Mouse (Mus musculus) midbrain, embryonic 16.5 days (tissue): ENCODE results near the gene Dnajb5. TPM values are rescaled to one million over a fixed set of nuclear protein-coding genes. Genes with fewer than 3 reads are reported as not detected.
A peak's percentile ranks its signal among the peaks of the same experiment; 100 is the strongest.

ENCODE experiments used
- ATAC-seq: fragments of 200-750 bp; cut with Nextera tagmentation; 2 replicates; pipeline ENCODE4 v1.8.0; 2017; ENCODE audit warnings: moderate TSS enrichment
- H3K27ac ChIP-seq: fragments of 300-500 bp; sonication (generic); 2 replicates; pipeline ENCODE4 v1.5.1; 2014; ENCODE audit warnings: mild to moderate bottlenecking, low read length, mixed read lengths
- H3K27me3 ChIP-seq: fragments of 300-500 bp; sonication (generic); 2 replicates; pipeline ENCODE4 v1.6.1; 2014; ENCODE audit warnings: low read depth, low read length, mixed read lengths; ENCODE audit not compliant: control insufficient read depth, insufficient read depth
- H3K36me3 ChIP-seq: fragments of 300-500 bp; sonication (generic); 2 replicates; pipeline ENCODE4 v1.6.1; 2014; ENCODE audit warnings: mild to moderate bottlenecking, low read length, moderate library complexity, mixed read lengths; ENCODE audit not compliant: control insufficient read depth, insufficient read depth
- H3K4me1 ChIP-seq: fragments of 300-500 bp; sonication (generic); 2 replicates; pipeline ENCODE4 v1.6.1; 2014; ENCODE audit warnings: mild to moderate bottlenecking, low read length, mixed read lengths; ENCODE audit not compliant: control insufficient read depth, insufficient read depth
- H3K4me2 ChIP-seq: fragments of 300-500 bp; sonication (generic); 2 replicates; pipeline ENCODE4 v1.6.1; 2014; ENCODE audit warnings: mild to moderate bottlenecking, low read length, mixed read lengths
- H3K4me3 ChIP-seq: fragments of 300-500 bp; sonication (generic); 2 replicates; pipeline ENCODE4 v1.5.1; 2014; ENCODE audit warnings: low read depth, mild to moderate bottlenecking, low read length, moderate library complexity, mixed read lengths
- H3K9ac ChIP-seq: fragments of 300-500 bp; sonication (generic); 2 replicates; pipeline ENCODE4 v1.6.1; 2014; ENCODE audit warnings: low read depth, low read length, mixed read lengths
- H3K9me3 ChIP-seq: fragments of 300-500 bp; sonication (generic); replicated peaks from 2 replicates; pipeline ENCODE4 v1.6.1; 2014; ENCODE audit warnings: mild to moderate bottlenecking, low read length, mixed read lengths; ENCODE audit not compliant: control insufficient read depth, poor library complexity, severe bottlenecking
- WGBS: fragments of 180-500 bp; shearing (Covaris S2); extraction: QIAGEN DNeasy Blood & Tissue Kit; methylation state at CpG from one replicate; pipeline ENCODE4 v1.1.7; 2014; 5-methylcytosine and 5-hydroxymethylcytosine counted together
- polyA plus RNA-seq: library from polyadenylated mRNA; unstranded; fragments of >200 nt; fragmentation: Nextera tagmentation; extraction: Ambion mirVana; gene quantifications from 2 replicates; pipeline ENCODE4 v1.2.1, GENCODE M21; 2015

Gene Dnajb5
- polyA plus RNA-seq, 1 experiment from 2014 or later, result 53.8 TPM

DNA sequence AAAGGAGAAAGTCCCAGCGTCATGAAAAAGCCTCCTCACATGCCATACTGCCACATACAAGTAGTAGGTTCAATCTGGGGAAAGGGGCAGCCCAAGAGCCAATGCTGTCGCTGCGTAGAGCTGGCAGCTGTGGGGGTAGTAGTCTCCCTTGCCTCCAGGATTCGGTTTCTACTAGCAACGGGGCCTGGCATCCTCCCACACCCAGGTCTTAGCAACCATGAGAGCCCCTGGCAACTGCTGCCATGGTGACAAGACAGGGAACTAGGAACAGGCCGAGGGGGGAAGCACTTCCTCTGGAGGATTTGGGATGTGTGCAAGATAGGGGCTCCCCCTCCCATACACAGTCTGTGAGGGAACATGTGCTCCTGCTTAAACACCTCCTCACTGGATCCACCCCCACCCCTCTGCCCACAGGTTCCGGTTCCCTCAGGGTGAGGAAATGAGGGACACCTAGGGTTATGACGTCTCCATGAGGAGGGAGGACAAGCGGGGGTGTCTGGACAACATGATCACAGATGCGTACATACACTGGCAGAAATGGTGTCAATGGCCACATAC lies 2.8 kb upstream of the Dnajb5 start:
- H3K4me2 ChIP-seq, result peak overlapping the region; percentile 44
- ATAC-seq, result peak; percentile 57
- H3K9me3 ChIP-seq, result no peaks in the 10 kb centered on the region
- 14% methylated on average over 10 of the region's 10 CpGs for WGBS
- no peak overlapping the region; the same call in 1 of the 2 replicates for H3K4me3 ChIP-seq
- H3K27me3 ChIP-seq, result no peaks in the 10 kb centered on the region
- peak overlapping the region; percentile 93 for H3K27ac ChIP-seq
- no peaks in the 10 kb centered on the region for H3K36me3 ChIP-seq
- peak overlapping the region; percentile 37; the same call in 1 of the 2 replicates for H3K9ac ChIP-seq
- peaks cover 37% of the 10 kb centered on the region for H3K4me1 ChIP-seq

DNA sequence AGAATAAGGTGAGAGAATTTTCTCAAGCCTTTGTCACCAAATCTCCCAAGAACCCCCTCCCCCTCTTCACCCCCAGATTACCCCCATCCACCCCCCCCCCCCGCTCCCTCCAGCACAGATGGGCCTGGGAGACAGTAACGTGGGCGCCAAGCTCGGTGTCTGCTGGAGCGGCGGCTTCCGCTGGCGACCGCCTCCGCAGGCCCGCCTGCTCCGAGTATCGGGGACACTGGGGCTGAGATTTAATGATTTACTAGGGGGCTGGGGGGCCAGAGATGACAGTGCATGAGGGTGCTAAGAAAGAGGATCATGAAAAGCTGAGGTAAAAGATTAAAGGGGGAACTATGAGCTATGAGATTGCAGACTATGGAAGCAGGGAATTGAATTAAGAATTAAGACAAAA lies 1.1 kb upstream of the Dnajb5 start:
- ATAC-seq, result no peak
- no peaks in the 10 kb centered on the region for H3K27me3 ChIP-seq
- no peaks in the 10 kb centered on the region for H3K9me3 ChIP-seq
- no peak overlapping the region; the same call in 1 of the 2 replicates for H3K4me2 ChIP-seq
- no peak overlapping the region for H3K4me3 ChIP-seq
- H3K27ac ChIP-seq, result peak overlapping the region; percentile 76
- no peak overlapping the region for H3K9ac ChIP-seq
- peaks cover 54% of the 10 kb centered on the region for H3K4me1 ChIP-seq
- 35% methylated on average over 12 of the region's 13 CpGs for WGBS
- no peaks in the 10 kb centered on the region for H3K36me3 ChIP-seq

DNA sequence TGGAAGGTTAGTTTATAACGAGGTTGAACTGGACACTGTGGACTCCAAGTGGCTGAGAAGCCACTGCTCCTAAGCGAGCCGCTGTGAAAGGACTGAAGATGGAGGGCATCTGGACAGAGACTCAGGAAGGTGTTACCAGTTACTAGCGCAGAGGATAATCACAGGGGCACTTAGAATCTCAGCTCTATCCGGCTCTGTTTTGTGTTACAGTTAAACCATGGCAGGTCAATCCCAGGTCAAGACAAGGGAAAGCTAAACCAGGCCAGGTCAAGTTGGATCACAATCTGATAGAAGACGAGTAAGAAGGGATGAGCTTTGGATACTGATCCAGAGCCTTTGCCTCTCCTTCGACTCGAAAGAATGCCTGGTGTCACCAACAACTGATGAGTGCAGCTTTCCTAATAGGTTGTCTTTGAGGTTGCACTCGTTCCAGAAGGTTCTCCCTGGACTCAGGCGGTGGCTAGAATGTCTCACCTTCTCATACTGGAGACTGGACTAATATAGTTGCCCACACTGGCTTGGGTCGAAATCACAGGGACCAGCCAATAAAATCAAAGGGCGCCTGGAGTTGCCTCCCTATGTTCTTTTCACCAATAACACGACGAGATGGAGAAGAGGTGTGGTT lies 451 bp upstream of the Dnajb5 start:
- peak overlapping the region; percentile 30 for H3K9ac ChIP-seq
- H3K4me1 ChIP-seq, result peaks cover 60% of the 10 kb centered on the region
- no peaks in the 10 kb centered on the region for H3K36me3 ChIP-seq
- H3K4me3 ChIP-seq, result peak overlapping the region; percentile 79
- WGBS, result 14% methylated on average over 14 of the region's 14 CpGs
- peak overlapping the region; percentile 76 for H3K27ac ChIP-seq
- H3K9me3 ChIP-seq, result no peaks in the 10 kb centered on the region
- no peak for ATAC-seq
- no peaks in the 10 kb centered on the region for H3K27me3 ChIP-seq
- peak overlapping the region; percentile 86 for H3K4me2 ChIP-seq

DNA sequence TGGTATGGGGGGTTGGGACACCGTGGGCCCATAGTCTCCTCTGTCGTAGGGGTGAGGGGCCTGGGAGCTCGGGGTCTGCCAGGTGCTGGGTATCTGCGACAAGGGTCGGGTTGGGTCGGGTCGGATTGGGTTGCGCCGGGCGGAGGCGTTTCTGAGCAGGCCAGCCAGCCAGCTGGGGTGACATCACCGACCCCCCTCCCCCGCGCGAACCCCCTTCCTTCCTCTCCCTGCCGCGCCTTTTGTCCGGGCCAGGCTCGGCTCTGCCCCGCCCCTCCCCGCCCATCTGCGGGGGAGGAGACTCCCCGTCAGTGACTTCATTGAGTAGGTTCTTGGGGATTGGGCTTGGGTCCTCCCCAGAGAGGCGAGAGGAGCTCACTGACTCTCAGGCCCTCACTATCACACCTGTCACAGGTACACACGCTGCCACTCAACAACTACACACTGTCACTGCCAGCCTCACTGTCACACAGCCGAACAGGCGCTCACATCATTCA lies 498 bp downstream of the Dnajb5 start:
- peak overlapping the region; percentile 79 for H3K4me3 ChIP-seq
- H3K27ac ChIP-seq, result peak overlapping the region; percentile 95
- H3K9me3 ChIP-seq, result no peaks in the 10 kb centered on the region
- no peaks in the 10 kb centered on the region for H3K36me3 ChIP-seq
- peak overlapping the region; percentile 96 for H3K9ac ChIP-seq
- no peaks in the 10 kb centered on the region for H3K27me3 ChIP-seq
- peaks cover 69% of the 10 kb centered on the region for H3K4me1 ChIP-seq
- H3K4me2 ChIP-seq, result peak overlapping the region; percentile 86
- 0% methylated on average over 24 of the region's 27 CpGs for WGBS
- ATAC-seq, result peak; percentile 64

DNA sequence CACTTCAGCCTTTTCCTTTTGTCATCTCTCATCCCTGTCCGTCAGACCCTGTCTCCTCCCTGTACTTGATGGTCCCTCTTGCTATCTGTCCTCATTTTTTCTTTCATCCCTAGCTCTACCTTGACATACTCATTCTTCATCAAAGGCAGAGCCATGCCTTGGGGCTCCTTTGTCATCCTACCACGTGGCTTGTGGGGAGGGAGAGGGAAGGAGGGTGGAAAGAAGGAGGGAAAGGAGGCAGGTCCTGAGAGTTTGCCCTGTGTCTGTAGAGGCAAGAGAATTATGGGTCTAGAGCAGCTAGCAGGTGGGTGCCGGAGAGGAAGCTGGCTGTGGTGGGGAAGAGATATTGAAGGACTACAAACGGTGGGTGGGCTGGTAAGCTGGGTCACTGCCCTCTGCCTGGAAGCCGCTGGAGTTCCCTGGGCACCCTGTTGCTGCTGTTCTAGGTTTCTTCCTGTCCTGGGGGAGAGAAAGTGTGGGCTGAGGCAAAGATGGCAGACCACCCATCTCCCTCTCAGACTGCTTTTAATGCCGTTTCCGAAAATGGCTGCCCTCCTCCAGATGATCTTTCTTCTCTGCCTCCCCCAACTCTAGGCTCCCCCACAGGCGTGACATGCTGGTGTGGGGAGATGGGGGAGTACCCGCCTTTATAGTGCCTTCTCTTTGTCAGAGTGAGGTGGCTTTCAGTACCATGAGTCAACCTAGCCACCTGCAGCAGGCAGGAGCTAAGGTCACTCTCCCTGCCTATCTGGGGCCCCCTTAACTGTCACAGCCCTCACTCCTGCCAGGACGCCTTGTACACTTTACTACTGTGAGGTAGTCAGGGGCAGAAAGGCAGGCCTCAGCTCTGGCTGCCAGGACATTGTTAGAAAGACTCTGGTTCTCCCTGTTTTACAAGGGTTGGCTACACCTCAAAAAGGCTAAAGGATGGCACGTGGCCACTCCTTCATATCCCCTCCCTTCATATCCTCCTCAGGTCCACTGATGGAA lies 1.9 kb downstream of the Dnajb5 start:
- peaks cover 63% of the 10 kb centered on the region for H3K4me1 ChIP-seq
- H3K9ac ChIP-seq, result peak overlapping the region; percentile 96
- H3K4me3 ChIP-seq, result peak overlapping the region; percentile 79
- H3K9me3 ChIP-seq, result no peaks in the 10 kb centered on the region
- WGBS, result 41% methylated on average over 11 of the region's 11 CpGs
- peak overlapping the region; percentile 95 for H3K27ac ChIP-seq
- peak overlapping the region; percentile 86 for H3K4me2 ChIP-seq
- no peak for ATAC-seq
- no peaks in the 10 kb centered on the region for H3K36me3 ChIP-seq
- no peaks in the 10 kb centered on the region for H3K27me3 ChIP-seq

DNA sequence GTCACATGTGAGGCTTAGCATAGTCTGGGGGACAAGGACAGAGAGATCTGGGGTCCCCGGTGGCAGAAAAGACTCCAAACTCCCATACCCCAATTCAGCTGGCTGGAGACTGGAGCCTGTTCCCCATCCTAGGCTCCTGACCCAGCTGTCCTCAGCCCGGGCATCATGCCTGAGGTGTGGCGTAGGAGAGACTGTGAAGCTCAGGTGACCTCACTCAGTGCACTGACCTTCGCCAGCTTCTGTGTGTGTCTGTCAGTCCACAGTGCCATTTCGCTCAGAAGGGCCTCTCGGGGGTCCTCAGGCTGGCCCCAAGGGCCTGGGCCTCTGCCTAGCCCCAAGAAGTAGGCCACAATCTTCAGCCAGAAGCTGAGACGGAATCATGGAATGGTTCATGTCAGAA lies 2.9 kb downstream of the Dnajb5 start:
- peaks cover 10% of the 10 kb centered on the region for H3K36me3 ChIP-seq
- WGBS, result 85% methylated on average over 7 of the region's 7 CpGs
- H3K9me3 ChIP-seq, result no peaks in the 10 kb centered on the region
- peak overlapping the region; percentile 86 for H3K4me2 ChIP-seq
- H3K9ac ChIP-seq, result peak overlapping the region; percentile 96
- H3K4me1 ChIP-seq, result peaks cover 54% of the 10 kb centered on the region
- no peaks in the 10 kb centered on the region for H3K27me3 ChIP-seq
- ATAC-seq, result no peak
- H3K4me3 ChIP-seq, result peak overlapping the region; percentile 79
- peak overlapping the region; percentile 95 for H3K27ac ChIP-seq

DNA sequence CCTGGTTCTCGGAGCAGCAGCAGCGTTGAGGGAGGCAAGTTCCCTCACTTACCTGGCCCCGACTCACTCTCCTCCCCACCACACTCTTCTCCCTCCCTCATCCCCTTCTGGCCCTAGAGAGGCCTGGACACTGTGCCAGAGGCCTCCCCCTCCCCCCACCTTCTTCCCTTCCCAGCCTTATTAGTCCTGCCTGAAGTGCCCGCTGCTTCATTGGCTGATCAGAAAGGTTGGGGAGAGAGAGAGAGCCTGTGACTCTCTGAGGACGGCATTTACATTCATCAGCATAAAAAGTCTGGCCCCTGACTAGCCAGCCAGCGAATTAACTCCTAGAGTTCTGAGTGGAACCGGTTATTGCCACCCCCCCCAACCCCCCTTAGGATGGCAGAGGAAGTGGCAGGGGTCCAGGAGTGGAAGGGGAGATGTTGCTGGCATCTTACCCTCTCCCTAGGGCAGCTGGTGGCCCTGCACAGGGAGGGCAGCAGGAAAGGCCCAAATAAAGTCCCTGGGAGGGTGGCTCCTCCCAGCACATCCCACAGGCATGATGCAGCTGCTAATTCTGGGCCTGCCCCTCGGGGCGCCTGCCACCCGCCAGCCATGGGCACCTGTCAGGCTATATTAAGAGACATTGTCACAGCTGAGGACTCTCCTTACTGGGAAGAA lies 4.0 kb downstream of the Dnajb5 start:
- no peaks in the 10 kb centered on the region for H3K27me3 ChIP-seq
- peak overlapping the region; percentile 95 for H3K27ac ChIP-seq
- 13% methylated on average over 10 of the region's 10 CpGs for WGBS
- H3K4me3 ChIP-seq, result peak overlapping the region; percentile 26
- peak overlapping the region; percentile 86 for H3K4me2 ChIP-seq
- peaks cover 12% of the 10 kb centered on the region for H3K36me3 ChIP-seq
- ATAC-seq, result no peak
- H3K4me1 ChIP-seq, result peaks cover 47% of the 10 kb centered on the region
- H3K9ac ChIP-seq, result peak overlapping the region; percentile 52
- no peaks in the 10 kb centered on the region for H3K9me3 ChIP-seq

DNA sequence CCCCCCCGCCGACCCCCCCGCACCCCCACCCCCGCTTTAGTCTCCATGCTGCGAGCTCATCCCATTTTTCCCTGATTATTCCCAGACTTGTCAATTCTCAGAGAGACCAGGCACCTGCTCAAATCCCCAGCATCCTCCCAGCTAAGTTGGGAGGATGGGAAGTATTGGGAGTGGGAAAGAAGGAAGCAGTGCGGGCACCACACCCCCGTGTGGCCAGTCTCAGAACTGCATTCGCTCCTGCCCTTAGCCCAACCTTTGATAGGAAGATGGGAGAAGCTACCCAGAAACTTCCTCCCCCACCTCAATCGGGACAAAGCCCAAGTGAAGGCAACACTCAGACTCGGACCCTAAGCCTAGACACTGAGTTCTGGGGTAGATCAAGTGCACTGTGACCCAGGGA lies 4.7 kb downstream of the Dnajb5 start:
- Histone ChIP-seq H3K36me3 (peaks cover 12% of the 10 kb centered on the region), H3K27me3 (no peaks in the 10 kb centered on the region), H3K9me3 (no peaks in the 10 kb centered on the region), H3K27ac (peak overlapping the region; percentile 95), H3K4me2 (peak overlapping the region; percentile 86), H3K9ac (peak overlapping the region; percentile 52), H3K4me3 (peak overlapping the region; percentile 26), H3K4me1 (peaks cover 40% of the 10 kb centered on the region)
- 2% methylated on average over 10 of the region's 10 CpGs for WGBS
- ATAC-seq, result no peak
